Mouse (Mus musculus) mouse embryonic stem cell (cell line): ENCODE data around the gene Suds3.

ENCODE experiments used
- in situ Hi-C, 2 experiments: fragments of 300-500 bp; cut with MboI; formaldehyde crosslinking; loops; 1 replicate in 1 of 2; 3 replicates in 1 of 2; pipeline ENCODE4 v1.14.3; 2019 to 2020; ENCODE audit warnings: low sequenced_read_pairs in 2 of 2, low pct_unique_long_range_greater_than_20kb in 1 of 2, mixed read lengths in 1 of 2; ENCODE audit not compliant: unreplicated experiment in 1 of 2

Suds3 gene

DNA sequence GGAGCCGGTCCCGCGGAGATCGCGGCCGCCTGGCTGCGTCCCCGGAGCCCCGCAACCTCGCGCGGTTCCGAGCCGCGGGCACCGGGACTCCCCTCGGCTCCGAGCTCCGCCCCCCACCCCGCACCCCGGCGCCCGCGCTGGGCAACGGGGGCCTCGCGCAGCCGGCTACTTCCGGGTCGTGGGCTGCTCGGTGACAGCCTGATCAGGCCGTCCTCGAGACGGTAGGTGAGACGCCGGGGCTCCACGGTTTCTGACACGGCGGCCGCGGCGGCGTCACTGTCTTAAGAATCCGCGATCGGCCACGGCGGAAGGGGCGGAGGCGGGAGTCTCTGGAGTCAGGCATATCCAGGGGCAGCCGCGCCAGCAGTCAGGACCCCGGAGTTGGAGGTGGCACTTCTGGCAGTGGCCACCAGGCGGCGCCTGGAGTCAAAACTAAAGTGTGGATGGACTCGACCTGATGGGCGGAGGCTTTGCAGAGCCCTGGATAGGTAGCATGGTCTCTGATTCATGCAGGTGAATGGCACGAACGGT lies at the start of gene Suds3:
TSS of gene Suds3 (minus strand) at position 278 of the 531 bp plus-strand sequence.
- in situ Hi-C loops: no loop called here

DNA sequence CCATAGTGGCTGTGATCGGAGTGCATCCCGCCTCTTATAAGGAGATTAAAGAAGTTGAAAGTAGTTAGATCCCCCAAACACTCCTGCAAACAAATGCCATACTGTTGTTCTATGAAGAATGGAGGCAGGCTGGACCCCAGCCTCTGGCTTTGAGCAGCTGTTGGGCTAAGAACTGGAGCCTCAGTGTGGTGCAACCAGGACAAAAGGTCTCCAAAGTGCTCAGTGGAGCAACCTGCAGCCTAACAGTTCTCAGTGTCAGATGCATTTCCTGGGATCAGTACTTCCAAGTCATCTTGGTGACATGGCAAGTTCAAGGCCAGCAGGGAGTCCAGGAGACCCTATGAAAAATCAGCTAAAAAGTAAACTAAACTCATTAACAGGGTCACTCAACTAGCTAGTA lies 49.0 kb upstream of the Suds3 start:
- in situ Hi-C loops: no loop called here

DNA sequence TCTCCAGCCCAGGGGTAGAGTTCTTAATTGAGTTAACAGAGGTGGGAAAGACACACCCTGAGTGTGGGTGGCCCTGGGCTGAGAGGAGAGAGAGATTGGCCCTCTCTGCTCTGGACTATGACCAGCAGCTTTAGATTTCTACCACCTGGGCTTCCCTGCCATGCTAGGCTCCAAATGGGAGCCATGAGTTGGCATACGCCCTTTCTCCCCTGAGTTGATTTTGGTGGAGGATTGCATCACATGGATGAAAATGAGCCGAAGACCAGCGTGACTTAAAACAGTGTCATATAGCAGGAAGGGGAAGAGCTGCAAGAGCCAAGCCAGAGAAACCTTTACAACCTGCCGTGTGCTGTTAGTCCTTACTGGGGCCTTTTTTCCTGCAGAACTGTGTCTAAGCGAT lies 48.6 kb upstream of the Suds3 start:
- in situ Hi-C loops: no loop called here

DNA sequence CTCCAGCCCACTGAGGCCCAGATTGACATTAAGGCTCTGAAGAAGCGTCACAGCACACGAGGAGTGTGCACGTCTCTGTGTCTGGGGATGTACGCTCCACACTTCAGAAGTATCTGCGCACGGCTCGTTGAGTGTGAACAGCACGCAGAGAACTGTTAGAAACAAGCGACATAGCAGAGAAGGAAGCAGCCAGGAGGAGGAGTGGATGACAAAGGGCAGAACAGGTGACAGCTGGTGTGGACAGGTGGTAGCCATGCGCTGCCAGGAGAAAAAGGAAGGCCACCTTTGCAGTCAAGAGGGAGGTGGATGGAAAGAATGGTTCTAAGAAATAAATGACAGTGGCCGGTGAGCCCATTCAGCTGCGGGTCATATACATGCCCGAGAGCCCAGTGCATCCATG lies 47.9 kb upstream of the Suds3 start:
- in situ Hi-C loops: no loop called here

DNA sequence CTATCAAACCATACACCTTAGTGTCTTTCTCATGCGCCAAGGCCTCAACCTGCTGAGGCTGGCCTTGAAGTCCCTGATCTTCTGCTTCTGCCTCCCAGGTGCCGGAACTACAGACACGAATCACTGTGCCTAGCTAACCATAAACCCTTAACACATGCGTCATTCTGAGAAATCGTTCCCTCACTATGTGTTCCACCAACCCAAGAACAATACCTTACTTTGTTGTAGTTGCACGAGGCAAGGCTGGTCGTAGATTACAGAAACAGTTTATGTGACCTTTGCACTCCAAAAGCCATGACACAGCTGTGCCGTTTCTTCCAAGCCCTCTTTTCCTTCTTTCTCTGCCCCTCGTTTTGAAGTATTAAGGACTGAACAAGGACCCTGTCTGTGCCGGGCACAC lies 44.6 kb upstream of the Suds3 start:
- in situ Hi-C loops: no loop called here

DNA sequence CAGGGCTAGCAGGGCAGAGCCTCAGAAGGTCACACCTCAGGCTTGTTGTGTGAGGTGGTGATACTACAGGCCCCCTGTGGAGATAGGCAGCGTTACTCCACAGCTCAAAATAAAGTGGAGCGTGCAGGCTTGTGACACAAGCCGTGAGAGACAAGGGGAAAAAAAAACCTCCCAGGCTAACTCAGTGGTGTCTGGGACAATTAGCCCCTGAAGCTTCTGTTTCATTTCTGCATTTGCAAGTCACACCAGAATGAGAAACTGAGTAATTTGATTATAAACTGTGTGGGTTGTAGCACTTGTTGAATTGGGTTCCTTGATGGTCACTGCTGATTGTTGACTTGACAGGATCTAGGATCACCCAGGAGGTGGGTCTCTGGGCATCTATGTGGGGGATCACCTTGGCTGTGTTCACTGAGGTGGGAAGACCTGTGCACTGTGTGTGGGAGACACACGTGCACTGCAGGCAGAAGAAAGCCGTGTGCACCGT lies 43.9 kb upstream of the Suds3 start:
- in situ Hi-C loops: no loop called here

DNA sequence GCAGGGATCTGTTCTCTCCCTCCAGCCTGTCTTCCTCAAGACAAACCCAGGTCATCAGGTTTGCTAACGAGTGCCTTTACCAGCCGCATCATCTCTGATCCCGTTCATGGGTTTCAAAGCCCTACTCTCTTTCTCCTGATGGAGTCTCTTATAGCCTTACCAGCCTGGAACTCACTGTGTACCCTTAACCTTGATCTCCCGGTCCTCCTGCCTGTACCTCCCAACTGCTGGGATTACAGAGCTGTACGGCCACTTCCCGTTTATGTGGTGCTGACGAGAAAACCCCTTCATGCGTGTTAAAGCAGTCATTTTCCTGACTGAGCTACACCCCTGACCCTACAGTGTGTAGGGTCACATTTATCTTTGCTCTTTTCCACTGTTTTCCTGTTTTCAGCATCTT lies 43.4 kb upstream of the Suds3 start:
- in situ Hi-C loops: no loop called here

DNA sequence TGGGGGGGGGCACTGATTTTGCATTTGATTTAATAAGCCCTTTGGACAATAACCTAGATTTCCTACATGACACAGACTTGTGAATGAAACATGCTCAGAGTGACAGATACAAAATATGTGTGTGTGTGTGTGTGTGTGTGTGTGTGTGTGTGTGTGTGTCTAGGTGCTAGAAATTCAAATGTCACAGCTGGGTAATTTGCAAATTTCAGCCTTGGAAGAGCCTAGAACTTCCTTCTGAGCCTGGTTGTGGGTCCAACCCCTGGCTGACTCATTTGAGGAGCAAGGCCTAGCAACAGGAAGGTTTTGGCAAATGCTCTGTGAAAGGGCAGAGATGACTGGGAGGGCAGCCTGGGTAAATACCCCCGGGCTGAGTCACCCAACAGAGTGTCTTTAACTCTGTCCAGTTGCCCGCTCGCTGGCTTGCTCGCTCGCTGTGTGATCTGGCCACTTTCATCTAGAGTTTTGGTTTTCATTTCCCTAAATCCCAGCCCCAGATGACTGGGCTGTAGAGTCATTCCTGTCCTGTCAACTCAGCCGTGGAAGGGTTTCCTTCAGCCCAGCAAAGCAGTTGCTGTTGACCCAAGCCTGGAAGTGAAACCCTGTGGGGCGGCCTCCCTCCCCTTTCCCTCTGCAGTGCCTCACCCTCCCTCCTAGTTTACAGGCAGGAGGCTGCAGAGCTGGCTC lies 42.6 kb upstream of the Suds3 start:
- in situ Hi-C loops: no loop called here

DNA sequence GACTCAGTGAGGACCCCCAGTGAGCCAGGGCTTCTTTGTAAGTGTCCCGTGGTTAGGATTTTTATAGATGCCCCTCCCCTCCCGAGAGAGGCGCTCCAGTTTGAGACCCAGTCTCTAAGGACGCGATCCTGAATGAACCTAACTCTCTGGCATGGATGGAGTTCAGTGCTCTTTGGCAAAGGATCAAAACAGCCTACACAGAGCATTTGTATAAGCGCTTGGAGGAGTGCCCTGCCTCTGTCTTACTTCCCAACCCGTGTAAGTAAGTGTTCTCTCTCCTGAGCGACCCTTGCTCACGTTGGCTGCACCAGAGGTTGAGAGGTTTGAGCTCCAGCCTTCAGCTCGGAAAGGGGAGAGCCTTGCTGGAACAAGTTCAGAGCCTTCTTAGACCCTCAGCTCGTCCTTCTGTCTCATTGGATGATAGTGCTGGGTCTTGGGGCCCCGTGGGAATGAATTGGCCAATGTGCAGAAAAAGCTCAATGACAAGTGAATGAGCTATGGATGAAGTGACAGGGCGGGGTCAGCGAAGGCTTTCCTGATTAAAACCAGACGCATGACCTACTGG lies 37.7 kb upstream of the Suds3 start:
- in situ Hi-C loops: no loop called here

DNA sequence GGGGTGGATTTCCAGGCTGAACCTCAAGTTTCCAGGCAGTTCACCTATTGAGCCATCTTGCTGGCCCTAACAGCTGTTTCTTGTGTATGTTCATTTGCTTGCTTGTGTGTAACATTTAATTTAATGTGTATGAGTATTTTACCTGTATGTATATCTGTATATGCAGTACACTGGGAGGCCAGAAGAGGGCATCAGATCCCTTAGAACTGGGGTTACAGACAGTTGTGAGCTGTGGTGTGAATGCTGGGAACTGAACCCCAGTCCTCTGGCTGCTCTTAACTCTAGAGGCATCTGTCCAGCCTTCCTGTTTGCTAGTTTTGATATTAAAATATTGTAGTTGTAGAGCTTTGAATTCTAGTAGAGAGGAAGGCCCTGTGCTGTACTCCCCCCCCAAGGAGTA lies 37.0 kb upstream of the Suds3 start:
- in situ Hi-C loops: no loop called here

DNA sequence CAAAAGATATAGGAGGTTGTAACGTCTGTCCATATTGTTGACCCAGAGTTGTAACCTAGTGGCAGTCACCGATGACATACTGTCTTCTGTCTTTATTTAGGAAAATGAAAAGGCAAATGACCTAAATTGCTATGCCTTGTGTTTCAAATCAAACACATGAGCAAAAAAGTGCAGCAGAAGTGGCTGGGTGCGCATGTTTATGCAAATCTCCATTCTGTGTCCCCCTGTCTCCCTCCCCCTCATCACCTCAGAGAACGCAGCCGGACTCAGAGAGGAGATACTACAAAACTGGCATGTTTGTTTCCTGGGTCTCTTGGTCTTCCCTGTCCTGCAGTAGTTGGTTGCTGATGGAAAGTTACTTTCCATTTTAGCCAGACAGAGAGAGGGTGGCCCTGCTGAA lies 34.2 kb upstream of the Suds3 start:
- in situ Hi-C loops: no loop called here

DNA sequence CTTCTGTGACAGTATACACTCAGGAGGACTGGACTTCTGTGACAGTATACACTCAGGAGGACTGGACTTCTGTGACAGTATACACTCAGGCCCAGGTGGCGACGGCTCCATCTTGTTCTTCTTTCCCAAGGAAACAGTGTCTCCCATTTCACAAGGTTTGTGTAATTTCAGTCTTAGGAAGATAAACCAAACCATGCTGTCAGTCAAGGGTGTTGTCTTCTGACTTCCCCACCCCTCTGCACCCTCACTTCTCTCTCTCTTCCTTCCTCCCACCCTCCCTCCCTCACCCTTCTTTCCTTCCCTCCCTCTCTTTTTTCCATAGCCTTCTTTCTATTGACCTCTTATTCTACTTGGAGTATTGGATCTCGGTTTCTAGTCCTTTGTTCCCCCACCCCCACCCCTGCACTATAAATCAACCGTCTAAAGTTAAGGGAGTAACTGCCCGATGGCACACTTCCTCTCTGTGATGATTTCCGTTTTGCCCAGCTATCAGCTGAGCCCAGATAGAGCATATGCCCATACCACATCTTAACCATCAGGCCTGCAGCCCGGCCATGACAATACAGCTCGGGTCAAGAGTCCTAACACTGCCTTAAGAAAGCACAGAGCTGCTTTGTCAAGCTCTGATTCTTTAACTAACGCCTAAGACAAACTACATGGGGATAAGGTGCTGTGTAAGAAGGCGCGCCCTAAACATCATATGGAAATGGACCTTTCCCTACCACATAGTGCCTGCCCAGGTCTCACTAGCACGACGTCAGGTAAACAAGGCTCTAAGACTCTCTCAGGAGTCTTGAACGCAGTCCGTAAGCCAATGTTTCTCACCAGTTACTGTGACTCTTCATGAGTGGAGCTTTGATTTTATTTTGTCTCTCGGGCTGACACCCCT lies 33.4 kb upstream of the Suds3 start:
- in situ Hi-C loops: no loop called here

DNA sequence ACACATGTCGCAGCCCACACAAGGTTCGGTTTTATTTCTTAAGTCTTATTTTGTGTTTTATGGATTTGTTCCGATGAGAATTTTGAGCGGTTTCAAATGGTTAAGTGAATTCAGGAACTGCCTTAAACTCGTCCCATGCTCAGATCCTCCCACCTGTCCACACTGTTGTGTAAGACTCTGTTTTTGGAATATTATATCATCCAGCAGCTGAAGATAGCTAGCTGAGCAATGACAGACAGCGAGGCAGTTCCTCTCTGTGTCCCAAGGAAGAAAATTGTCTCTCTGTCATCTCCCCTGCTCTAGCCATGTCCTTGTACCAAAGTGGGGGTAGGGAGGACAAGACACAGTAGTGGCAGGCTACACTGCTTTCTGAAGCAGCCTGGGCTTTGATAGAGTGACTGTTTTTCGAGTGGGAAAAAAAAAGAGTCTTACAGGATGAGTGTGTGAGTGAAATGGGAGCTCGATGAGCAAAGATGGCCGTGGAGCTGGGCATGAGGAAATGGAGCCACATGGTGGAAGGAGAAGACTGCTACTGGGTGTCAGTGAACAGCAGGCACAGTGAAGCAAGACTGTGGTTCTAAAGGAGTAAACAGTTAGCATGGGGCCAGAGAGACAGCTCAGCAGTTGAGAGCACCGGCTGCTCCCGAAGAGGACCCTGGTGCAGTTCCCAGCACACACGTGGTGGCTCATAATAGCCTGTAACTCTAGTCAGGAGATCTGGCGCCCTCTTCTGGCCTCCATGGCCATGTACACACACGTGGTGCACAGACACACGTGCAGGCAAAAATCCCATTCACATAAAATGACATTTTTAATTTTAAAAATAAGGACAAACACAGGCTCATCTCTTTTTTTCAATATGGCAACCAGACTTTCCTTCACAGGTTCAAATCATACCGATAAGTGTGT lies 31.5 kb upstream of the Suds3 start:
- in situ Hi-C loops: no loop called here

DNA sequence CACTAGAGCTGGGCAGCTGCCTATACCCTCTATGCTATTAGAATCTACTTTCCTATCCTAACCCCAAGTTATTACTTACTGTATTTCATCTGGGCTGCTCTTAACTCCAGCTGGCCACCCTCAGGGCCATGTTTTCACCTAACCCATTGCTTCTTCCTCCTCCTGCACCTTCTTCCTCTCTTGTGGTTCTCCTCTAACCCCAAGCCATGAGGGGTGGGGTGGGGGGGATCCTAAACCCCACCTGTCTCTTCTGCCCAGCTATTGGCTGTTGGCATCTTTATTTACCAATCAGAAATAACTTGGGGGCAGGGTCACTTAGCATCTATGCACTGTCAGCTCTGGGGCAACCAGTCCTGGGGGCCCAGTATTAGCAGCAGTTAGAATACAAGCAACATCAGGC lies 30.3 kb upstream of the Suds3 start:
- in situ Hi-C loops: no loop called here

DNA sequence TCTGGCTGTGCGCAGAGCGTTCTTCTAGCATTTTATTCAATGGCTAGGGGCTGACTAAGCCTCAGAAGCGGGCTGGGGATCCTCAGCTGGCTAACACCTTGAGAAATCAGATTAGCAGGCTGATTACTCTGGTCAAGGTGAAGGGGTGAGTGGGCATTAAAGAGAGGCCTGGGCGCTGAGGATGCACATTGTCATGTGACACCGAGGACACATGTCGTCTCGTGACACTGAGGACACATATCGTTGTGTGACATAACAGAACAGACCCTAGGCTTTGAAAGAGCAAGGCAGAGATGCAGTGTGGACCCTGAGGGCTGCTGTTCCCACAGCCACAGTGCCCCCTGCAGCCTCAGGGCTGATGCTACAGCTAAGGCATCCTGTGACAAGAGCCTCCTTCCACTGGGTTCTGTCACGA lies 27.8 kb upstream of the Suds3 start:
- in situ Hi-C loops: no loop called here

DNA sequence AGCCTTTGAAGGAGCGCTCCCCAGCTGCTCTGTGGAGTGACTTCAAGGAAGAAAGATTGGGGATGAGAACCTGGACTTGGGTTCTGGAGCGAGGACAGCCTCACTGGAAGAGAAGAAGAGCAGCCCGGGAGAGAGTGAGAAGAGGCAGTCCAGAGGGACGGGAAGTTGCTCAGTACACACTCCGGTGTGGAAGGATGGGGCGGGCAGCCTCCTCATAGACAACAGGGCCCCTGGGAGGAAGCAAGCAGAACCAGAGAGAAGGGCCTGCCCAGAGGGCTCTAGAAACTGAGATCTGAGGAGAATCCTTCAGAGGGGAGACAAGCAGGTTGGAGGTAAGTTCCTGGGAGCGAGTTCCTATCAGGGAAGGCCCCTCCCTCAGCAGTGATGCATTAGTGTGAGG lies 24.5 kb upstream of the Suds3 start:
- in situ Hi-C loops: no loop called here

DNA sequence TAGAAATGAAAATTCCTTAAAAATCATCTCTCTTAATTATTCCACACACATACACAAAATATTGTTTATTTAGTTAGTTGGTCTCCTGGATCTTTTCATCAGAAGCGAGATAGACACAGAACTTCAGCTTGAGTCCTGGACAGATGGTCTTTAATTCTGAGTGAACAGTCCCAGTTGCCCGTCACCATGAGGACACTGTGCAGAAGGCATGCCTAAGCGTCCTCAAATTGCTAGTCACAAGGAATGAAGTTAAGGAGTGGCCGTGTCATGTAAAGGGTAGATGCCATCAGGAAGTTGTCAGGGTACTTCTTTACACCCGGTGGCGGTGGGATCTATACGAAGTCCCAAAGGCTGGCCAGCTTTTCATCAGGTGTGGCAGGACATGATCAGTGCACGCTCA lies 23.9 kb upstream of the Suds3 start:
- in situ Hi-C loops: no loop called here

DNA sequence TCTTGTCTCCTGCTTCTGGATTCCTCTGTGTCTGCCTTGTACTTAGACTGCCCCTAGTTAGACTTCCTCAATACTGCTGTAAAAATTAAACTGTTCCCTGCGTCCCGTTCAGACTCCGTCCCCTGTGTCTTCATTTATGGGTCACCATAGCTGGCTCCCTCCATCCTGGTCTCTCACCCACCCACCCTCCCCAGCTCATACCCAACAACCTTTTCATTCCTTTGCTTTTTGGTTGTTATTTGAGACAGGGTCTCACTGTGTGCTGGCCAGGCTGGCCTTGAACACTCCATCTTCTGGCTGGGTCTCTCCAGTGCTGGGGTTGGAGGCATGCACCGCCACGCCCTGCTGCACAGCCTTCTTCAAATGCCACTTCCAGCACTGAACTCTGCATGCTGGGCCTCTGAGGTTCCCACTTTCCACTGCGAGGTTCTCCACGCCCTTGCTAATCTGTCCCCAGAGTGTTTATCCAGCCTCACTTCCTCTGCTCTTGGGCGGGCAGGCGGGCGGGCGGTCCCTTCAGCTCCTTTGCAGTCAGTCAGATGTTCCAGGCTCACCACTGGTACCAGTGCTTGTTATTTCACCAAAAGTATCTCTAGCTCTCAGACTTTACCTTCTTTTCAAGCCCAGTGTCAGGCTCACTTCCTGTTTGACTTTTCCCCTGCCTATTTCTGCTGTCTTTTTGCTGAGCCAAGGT lies 22.5 kb upstream of the Suds3 start:
- in situ Hi-C loops: no loop called here
